Mouse (Mus musculus): ENCODE measurements around the gene Grtp1.
A peak's percentile ranks its signal among the peaks of the same experiment; 100 is the strongest.

The Grtp1 gene

DNA sequence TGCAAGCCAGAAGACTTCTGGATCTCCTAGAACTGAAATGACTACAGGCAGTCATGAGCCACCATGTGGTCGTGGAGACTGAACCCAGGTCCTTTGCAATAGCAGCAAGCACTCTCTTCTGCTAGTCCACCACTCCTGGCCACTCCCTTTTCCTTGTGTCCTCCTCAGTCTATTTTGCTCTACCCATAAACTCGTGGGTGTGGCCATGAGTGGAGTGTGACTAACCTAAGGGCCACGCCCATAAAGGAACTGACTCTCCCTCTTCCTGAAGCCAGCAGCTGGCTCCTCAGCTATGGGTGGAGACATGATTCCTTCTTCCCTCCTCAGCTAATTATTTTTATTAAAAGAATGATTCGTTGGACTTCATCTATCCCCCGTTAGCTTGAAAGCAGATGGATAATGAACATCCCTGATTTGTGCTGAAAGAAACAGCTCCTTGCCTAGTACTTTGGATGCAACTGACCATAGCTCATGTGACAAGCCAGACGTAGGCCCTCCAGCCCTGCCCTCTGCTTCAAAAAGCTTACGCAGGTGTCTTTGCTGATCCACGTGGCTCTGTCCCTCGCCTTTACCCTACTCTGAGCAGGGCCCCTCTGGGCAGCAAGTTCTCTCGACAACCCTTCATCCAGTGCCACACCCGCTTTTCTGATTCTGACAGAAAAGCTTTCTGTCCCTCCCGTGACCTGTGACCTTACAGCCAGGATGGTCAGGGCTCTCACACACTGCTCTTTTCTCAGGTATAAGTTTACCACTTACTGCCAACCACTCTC is 4.1 kb upstream of the Grtp1 start:
- peak in 1 of 2 experiments; percentile 33 for DNase-seq

DNA sequence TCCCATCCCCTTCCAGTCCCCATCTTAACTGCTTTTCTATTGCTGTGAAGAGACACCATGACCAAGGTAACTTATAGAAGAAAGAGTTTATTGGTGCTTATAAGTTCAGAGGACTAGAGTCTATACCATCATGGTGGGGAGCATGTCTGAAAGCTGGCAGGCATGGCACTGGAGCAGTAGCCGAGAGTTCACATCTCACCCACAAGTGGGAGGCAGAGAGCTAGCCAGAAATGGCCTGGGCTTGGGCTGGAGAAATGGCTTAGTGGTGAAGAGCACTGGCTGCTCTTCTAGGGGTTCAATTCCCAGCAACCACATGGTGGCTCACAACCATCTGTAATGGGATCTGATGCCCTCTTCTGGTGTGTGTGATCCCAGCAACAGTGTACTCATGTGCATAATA is 3.1 kb upstream of the Grtp1 start:
- DNase-seq, result peak in 1 of 2 experiments; percentile 33

DNA sequence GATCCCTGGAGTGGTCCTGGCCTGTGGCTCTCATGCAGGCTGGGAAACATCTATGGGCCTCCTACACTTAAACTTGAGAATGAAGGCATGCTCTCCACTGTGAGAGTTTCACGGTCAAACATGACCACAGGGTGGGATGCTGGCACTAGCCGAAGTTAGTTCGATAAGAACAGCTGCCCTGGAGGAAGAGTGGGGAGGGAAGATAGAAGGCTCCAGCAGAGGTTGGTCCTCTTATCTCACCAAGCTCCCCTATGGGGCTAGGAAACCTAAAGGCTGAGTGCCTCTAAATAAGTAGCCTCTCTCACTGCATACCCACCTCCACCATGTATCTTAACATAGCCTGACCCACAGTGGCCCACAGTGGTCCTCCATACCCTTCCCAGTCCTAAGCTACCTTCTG is 2.4 kb upstream of the Grtp1 start:
- no peak for DNase-seq

DNA sequence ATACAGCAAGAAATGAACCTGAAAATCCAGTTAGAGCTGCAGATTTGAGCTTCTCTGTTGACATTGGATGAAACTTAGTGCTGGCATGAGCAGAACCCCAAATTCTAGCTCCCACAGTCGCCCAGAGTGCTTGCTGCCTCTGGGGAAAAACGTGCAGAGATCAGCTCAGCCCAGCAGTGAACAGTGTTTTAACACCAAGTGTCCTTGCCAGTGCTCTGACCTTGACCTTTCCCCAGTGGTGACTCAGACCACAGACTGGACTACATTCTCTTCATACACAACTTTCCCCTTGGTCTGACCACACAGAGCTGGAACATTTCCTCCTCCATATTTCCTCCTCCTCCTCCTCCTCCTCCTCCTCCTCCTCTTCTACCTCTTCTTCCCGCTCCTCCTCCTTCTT is 1.6 kb upstream of the Grtp1 start:
- DNase-seq, result no peak

DNA sequence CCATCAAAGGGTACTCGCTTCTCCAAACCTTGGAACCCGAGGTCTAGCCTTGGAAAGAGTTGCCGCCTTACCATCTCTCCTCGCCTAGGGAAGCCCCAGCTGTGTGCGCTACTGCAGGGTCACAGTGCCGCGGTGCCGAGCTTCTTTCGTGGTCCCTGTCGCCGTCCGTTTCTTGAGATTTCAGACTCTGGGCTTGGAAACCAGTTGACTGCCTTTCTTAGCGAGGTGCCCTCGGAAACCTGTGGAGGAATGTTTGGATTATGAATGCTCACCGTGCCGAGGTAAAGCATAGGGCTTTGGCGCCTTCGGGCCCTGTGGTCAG is 554 bp upstream of the Grtp1 start:
- no peak for DNase-seq

DNA sequence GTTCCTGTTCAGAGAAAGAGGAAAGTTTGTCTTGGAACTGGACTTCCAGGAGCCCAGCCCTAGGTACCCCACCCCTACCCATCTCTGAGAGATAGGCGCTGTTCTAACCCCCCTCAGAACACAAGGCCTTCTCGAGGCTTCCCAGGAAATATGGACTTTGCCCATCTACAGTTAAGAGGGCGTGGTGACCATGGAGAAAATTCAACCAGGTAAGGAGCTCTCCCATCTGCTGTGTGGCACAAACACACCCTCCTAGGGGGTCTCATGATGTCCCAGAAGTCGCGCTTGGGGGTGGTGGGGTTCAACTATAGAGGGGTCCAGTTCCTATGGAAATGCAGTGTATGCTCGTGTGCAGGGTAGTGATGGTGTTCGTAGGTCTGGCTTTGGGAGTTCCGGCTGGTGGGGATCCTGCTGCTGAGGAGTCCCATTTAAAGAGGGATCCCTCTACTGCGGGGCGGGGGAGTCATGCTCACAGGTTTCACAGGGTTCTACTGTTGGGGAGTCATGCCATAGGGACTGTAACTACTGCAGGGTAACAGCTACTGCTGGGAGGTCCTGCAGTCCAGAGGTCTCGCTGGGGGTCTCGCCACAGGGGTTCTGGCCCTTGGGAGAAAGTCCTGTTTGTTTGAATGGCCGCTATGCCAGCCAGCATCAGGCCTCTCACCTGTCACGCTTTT is 897 bp downstream of the Grtp1 start:
- DNase-seq, result no peak

DNA sequence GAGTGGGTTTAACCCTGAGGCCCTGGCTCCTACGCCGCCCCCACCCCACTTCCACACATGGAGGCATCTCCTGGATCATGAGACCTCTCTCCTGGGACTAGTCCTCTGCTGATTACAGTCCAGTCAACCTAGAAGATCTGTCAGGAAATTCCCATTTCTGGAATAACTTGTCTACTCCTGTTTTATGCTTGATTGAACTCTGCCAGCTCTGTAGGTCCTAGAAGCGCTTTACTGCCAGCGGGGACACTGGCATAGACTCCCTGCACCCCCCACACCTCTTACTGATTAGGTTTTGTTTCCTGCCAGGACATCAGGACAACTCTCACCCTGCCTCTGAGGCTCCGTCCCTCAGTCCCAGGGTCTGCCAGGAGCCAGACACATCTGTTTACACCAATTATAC is 2.9 kb downstream of the Grtp1 start:
- DNase-seq, result no peak

DNA sequence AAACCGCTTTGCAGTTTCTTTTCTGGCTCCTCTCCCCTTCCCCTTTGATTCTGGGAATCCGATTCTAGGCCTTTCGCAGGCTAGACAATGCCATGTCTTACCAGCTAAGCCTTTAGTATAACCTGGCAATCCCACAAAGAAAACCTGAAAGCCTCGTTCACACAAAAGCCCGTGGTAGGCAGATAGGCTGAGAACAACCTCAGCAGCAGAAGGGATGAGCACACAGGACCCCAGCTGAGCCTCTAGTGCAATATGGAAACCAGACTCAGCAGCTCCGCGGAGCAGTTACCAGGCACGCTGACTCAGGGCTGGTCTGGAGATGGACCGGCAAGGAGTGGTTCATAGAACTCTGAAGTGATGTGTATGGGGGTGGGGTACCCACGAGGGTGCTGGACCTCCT is 5.6 kb downstream of the Grtp1 start:
- DNase-seq, result no peak

DNA sequence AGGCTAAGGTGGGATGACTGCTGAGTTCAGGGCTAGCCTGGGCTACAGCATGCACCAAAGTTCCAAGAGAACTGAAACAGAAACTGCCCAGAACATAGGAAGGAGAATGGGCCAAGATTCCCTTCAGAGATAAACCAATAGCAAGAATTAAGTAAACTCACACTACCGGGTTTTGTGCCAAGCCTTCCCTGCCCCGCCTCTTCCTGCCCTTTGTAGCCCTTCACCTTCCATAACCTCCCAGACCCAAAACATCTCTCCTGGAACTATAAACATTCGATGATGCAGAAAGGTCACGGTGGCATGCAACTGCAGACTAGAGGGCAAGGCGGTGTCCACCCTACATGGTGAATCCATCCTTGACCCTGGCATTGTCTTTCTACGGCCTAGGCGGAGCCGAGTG is 10.2 kb downstream of the Grtp1 start:
- DNase-seq, result peak; percentile 53 to 72

DNA sequence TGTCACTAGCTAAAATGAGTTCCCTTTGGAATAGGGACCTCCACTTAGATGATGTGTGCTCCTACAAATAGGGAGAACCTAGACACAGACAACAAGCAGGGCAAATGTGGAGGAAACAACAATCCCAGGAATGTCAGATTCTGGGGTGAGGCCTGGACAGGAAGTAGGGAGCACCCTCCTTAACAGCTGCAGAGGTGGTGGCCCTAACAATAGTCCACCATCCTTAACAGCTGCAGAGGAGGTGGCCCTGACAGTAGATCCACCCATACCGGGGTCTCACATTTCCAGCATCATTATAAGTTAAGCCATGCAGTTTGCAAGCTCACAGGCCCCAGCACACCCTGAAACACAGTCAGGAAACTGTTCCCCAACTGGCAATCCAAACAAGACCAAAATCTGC is 11.6 kb downstream of the Grtp1 start:
- DNase-seq, result no peak

DNA sequence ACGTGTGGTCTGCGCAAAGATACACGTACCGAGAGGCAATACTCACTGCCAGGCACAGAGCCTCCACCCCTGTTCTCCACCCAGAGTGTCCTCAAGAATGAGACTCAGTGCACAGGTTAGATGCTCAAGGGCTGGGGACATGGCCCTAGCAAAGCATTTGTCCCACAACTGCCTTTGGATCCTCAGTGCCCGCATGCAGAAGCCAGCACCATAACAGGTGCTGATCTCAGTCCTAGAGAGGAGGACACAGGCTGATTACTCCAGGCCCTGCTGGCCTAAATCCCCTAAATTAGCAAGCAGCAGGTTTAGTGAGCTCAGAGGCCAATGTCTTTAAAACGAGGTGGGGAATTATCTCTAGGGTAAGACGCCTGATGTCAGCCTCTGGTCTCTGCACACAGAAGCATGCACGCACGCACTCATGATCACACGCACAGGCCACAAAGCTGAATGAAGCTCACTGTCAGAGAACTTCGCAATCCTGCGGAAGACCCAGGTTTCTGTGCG is 12.3 kb downstream of the Grtp1 start:
- DNase-seq, result no peak

DNA sequence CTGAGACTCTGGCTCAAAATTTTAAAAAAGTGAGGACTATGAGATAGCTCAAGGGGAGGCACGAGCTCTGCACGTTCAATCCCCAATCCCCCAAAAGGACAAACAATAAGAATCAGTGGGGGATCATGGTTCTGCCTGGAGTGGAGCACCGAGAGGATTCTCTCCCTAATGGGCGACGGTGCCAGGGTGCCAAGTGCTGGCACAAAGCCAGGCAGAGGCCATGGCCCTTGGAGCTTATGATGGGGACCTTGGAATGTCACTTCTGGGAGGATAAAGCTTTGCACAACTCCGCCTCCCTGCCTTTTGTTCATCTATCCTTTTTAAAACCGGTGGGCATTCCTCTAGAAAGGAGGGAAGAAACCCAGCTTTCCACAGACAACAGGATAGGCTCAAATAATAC is 12.8 kb downstream of the Grtp1 start:
- no peak for DNase-seq

DNA sequence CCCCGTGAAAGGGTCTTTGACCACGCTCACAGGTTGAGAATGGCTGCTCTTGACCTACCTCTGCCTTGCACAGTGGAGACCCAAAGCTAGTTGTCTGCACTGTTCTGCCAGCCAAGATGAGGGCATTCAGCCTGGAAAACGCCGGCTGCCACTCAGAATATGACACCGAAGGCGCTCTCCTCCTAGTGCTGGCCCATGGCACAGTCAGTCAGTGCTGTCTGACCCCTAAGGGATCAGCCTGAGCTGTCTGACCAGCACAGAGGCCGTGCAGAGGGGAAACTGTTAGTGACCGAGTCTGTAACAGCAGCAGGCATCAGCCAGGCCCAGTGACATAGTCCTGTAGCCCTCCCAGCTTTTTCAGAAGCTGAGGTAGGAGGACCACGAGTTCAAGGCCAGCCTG is 13.2 kb downstream of the Grtp1 start:
- no peak for DNase-seq

DNA sequence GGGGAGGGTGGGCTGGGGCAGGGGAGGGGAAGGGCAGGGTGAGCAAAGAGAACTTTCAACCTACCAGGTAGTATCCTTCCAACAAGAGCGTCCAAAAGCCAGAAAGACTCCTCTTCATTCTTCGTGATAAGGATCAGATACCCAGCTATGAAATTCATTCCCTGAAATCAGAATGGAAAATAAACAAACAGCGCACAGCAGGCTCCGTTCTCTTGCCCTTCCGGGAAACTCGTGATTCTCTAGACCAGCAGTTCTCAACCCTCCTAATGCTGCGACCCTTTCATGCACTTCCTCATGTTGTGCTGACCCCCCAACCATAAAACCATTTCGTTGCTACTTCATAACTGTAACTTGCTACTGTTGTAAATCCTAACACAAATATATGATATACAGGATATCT is 13.6 kb downstream of the Grtp1 start:
- no peak for DNase-seq

DNA sequence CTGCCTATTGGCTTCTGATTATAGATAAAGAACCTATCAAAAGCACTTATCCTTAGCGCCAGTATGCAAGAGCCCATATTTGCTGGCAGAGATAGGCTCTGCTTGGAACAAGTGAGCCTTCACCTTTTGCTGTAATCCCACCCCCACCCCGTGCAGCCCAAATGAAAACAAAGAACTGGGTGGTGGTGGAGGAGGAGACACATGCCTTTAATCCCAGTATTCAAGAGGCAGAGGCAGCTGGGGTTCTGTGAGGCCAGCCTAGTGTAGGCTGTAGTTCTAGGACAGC is 18.8 kb downstream of the Grtp1 start:
- DNase-seq, result no peak

DNA sequence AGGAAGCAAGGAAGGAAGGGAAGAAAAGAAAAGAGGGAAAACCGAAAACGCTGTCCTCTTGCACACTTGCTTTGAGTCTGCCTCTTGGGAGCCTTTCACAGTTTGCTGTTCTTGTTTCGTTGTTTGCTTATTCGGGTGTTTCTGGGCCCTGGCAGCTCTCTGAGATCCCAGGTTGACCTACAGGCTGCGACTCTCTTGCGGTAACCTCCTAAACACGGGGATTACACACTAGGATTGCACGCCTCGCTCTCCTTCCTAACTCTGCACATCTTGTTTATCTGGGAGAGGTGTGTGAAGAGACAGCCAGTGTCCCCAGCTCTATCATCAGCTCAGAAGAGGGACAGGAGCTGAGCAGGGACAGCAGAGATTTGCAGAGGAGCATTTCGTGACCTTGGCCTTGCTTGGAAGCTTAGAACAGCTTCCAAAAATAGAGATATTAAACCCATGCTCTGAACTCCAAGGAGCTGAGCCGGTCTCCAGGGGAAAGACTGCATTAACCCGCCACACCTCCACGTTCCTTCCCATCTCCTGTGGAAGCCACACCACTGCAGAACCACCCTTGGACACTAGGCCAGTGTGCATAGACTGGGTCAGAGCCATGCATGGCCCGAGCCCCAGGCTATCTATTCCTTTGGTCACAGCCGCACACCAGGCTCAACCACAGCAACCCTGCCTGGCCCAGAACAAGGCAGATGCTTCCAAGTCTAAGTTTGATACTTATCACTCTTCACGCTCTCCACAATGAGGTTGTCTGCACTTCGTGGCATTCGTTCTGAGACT is 19.3 kb downstream of the Grtp1 start:
- no peak for DNase-seq

DNA sequence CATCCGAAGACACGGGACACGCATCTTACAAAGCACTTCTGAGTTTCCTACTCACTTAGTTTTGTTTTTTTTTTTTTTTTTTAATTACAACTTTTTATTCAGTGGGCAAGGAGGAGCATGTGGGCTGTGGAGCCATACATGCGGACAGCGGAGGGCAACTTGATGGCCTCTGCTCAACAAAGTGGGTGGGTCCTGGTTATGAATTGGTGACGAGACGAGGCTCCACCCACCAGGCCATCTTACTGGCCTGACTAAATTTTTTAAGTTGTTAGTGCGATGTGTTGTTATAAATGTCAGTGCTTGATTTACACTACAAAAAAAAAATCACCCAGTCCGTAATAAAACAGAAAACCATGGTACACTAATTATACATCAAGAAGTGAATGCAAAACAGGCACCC is 20.0 kb downstream of the Grtp1 start:
- no peak for DNase-seq

DNA sequence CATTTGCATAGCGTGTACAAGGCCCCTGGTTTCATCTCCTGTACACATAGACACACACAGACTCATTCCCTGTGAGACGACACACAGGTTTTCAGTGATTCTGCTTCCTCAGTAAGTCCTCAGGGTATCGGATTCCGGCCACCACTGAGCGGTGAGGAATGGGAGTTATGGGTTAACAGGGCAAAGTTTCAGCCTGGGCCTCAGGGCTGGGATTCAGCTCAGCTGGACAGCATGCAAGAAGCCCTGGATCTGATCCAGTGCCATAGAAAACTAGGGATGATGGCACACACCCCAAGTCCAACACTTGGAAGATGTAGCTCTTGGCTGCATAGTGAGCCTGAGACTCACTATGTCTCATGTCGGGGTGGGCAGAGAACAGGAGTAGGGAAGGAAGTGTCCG is 20.5 kb downstream of the Grtp1 start:
- no peak for DNase-seq

DNA sequence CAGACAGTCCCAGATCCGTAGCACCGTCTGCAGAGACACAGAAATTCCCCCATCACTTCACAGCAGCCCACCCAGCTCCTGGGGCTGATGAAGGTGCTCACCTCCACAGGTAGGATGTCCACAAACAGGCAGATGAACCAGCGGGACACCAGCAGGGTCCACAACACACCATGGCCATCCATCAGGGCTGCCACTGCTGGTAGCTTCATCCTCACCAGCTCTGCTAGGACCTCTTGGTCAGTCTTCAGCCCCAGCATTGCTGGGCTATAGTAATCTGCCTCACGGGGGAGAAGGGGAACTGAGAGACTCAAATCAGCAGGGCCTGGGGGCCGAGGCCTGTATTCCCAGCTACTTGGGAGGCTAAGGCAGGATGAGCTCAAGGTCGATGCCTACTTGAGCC is 20.9 kb downstream of the Grtp1 start:
- no peak for DNase-seq

DNA sequence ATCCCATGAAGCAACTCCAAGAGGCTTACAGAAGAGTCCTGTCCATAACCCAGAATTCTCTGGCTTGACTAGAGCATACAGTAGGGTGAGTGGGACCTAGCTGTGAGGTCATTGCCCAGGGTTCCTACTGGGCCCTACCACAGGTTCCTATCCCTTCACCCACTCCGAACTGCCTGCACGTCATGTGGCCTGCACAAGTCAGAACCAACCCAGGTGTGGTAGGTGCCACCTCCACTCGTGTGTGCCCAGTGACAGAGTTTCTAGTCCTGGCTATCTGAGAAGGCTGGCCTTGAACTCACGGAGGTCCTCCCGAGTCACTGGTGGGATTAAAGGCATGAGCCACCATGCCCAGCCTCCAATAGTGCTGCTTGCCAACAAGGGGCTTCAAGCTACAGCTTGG is 22.3 kb downstream of the Grtp1 start:
- no peak for DNase-seq

DNA sequence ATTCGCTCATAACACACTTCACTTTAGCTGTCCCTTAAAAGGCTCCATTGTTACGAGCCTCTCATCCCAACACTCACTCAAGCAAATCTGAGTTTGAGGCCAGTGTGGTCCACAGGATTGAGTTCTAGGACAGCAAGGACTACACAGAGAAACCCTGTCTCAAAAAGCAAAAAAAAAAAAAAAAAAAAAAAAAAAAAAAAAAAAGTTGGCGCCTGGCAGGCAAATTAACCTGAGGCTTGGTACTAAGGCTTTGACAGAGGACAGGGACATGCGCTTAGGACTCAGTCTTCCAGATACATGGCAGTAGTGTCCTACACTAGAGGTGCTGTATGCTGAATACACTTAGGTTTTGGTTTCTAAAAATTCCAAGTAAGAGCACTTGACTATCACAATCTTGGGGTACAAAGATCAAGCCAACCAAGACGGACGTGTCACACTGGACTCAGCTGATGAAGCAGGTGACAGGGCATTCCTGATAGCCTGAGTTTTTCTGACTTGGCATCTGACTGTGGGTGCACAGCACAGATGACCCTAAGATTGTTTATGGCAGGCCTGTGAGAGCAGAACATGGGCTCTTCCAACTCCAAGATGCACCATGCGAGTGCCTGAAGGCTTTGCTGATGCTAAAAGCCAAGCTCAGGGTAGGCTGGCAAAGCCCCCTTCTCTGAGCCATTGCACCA is 23.1 kb downstream of the Grtp1 start:
- DNase-seq, result no peak

DNA sequence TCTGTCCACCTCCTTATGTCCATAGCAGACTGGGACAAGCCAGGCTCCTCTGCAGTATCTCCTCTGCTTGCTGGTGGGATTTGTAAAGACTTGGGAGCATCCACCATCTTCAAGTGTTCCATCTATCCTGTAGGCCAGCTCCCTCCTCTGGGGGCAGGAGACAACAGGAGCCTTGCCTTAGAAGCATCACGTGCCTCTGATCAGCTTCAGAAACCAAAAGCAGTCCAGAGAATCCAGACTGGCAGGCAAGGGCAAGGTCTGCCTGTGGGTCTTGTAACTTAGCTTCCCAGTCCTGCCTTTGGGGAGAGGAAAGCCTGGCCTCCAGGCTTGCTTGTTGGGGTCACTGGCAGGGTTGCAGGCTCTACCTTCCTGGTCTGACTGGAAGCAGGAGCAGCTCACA is 24.8 kb downstream of the Grtp1 start:
- no peak for DNase-seq

DNA sequence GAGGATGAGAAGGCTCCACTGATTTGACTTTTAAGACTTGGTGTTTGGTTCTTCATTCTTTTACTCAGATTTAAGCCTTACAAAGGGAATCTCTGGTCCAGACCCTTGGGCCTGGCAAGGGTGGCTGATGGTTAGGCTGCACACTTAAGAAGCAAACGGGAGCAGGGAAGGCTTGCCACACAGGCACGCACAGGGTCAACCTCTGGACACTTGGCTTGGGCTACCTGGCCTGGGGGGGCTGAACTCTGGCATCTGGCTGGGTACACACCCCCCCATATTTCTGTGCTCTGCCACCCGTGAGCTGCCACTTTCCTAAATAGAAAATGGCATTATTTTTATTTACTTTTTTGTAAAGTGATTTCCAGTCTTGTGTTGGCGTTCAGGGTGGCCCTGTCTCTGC is 25.6 kb downstream of the Grtp1 start:
- DNase-seq, result no peak

DNA sequence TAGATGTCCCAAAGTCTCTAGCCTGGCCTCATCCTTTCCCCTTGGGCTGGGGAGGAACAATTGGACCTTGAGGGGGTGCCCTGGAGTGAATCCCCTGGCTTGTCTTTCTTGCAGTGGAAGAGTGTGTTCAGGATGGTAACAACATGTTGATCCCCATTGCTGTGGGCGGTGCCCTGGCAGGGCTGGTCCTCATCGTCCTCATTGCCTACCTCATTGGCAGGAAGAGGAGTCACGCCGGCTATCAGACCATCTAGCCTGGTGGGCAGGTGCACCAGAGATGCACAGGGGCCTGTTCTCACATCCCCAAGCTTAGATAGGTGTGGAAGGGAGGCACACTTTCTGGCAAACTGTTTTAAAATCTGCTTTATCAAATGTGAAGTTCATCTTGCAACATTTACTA is 26.1 kb downstream of the Grtp1 start:
- DNase-seq, result no peak

All from lung, postnatal 4 days (tissue).